Mouse (Mus musculus): ENCODE results near the gene Spry1.

Spry1 gene

GRCm38 (mm10) chr3:37672266-37673040 is 32.7 kb downstream of the Spry1 start:
- DNase-seq (ENCODE audit: low spot score), result no peak

- no peak for DNase-seq (ENCODE audit: low spot score)
These were observed 33.9 kb downstream of the Spry1 start for GRCm38 (mm10) chr3:37673513-37674261.

- no peak for DNase-seq (ENCODE audit: low spot score)
These were observed 35.3 kb downstream of the Spry1 start for GRCm38 (mm10) chr3:37675056-37675525.

- DNase-seq (ENCODE audit: low spot score), result no peak
These were observed 36.5 kb downstream of the Spry1 start for GRCm38 (mm10) chr3:37676291-37676690.

- no peak for DNase-seq (ENCODE audit: low spot score)
These were observed 46.5 kb downstream of the Spry1 start for GRCm38 (mm10) chr3:37686219-37686618.

GRCm38 (mm10) chr3:37686751-37687150 is 47.0 kb downstream of the Spry1 start:
- DNase-seq (ENCODE audit: low spot score), result no peak

GRCm38 (mm10) chr3:37687158-37687980 is 47.6 kb downstream of the Spry1 start:
- DNase-seq (ENCODE audit: low spot score), result peak; percentile 17

GRCm38 (mm10) chr3:37692945-37693344 is 53.2 kb downstream of the Spry1 start:
- no peak for DNase-seq (ENCODE audit: low spot score)

GRCm38 (mm10) chr3:37693552-37693951 is 53.8 kb downstream of the Spry1 start:
- no peak for DNase-seq (ENCODE audit: low spot score)

Data from ovary, adult 18-20 months (tissue).